Mouse (Mus musculus) T-helper 1 cell (primary cell): ENCODE data around the gene Chrm4.

Experiments
- in situ Hi-C: fragments of 300-600 bp; cut with MboI, MseI; formaldehyde crosslinking; loops from one replicate; pipeline ENCODE4 v1.15.1; 2025; ENCODE audit warnings: high pct_unique_total_duplicates

The Chrm4 gene

GRCm38 (mm10) chr2:91926949-91927348, at the start of gene Chrm4:
Chrm4 (plus strand) TSS chr2:91927249.
- in situ Hi-C loops = no loop called here

- in situ Hi-C loops = no loop called here
Observed at GRCm38 (mm10) chr2:91878387-91879180, 48.5 kb upstream of the Chrm4 start.

- in situ Hi-C loops = no loop called here
Observed at GRCm38 (mm10) chr2:91883961-91884360, 43.1 kb upstream of the Chrm4 start.

DNA sequence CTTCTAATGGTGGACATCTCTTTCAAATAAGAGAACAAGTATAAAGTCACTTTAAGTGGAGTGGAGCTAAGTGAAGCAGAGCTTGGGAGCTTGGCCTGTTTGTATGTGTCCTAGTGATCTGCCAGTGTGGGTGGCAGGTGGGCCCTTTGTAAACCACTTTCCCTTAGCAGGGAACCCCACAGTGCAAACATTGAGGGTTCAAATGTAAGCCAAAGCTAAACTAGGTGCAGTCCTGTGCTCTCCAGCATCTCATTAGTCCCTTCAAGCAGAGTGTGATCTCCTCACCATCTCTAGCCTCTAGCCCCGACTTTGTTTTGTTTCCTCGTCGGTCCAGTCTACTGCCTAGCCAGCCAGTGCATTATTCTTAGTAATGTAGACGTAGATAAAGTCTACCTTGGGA, 42.4 kb upstream of the Chrm4 start:
- in situ Hi-C loops = no loop called here

DNA sequence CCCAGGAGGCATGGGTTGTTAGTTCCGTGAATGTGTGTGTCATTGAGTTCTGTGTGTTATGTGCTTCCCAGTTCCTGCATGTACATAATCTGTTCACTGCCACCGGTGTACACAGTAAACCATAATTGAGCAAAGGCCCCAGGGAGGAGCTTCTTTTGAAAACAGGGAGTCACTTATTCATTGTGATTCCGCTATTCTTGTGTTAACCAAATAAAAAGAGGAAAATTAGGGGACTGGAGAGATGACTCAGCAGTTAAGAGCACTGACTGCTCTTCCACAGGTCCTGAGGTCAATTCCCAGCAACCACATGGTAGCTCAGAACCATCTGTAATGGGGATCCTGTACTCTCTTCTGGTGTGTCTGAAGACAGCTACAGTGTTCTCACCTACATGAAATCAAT, 32.3 kb upstream of the Chrm4 start:
- in situ Hi-C loops = no loop called here

- in situ Hi-C loops = no loop called here
Observed at GRCm38 (mm10) chr2:91895401-91895800, 31.6 kb upstream of the Chrm4 start.

- in situ Hi-C loops = no loop called here
Observed at GRCm38 (mm10) chr2:91897968-91898367, 29.1 kb upstream of the Chrm4 start.

GRCm38 (mm10) chr2:91899141-91899540, 27.9 kb upstream of the Chrm4 start:
- in situ Hi-C loops = no loop called here

- in situ Hi-C loops = no loop called here
Observed at GRCm38 (mm10) chr2:91900431-91900830, 26.6 kb upstream of the Chrm4 start.

DNA sequence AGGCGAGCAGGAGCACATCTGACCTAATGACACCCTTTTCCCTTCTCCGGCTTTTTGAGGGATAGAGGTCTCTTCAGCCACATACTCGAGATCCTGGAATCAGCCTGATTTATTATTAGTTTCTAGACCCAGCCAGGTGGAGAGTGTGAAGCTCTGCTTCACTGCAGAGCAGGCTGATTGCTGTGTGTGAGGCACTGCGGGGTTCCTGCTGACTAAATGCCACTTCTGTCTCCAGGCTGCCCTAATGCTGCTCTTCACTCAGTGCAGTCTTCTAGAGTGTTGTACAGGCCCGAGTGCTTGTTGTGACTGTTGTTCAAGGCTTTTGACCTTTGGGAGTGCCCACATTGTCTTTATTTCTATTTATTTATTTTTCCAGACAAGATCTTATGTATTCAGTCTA, 24.7 kb upstream of the Chrm4 start:
- in situ Hi-C loops = no loop called here

GRCm38 (mm10) chr2:91903171-91903925, 23.7 kb upstream of the Chrm4 start:
- in situ Hi-C loops = no loop called here

DNA sequence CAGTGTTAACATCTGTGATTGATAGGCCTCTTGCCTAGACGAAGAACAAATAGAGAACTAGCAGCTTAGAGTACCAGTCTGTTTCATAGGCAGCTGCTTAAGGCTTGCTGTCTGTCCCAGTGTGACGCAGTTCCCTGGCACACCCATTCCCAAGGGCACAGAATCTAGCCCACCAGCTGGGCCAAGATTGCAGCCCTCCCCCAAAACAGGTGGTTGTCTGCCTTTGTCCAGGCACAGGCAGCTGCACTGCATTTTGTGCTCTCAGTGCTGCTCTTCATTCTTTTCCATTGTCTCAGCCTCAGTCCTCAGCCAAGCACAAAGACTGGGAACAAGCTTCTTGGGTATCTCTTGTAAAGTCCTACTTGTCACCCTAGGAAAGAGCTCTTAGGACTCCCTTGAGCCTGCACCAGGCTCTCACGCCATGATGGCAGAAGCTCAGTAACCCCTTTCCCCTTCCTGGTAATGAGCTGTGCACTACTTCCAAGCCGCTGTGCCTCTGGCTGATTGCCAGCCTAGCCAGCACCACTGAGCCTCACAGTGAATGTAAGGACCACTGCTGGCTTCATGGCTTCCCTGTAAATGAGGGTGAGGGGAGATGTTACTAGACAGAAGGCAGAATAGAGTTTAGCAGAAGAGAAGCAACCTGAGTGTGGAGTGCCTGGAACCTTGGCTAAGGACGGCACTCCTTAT, 22.3 kb upstream of the Chrm4 start:
- in situ Hi-C loops = no loop called here

- in situ Hi-C loops = no loop called here
Observed at GRCm38 (mm10) chr2:91906141-91906540, 20.9 kb upstream of the Chrm4 start.

GRCm38 (mm10) chr2:91912616-91913015, 14.4 kb upstream of the Chrm4 start:
- in situ Hi-C loops = no loop called here

GRCm38 (mm10) chr2:91913328-91914110, 13.5 kb upstream of the Chrm4 start:
- in situ Hi-C loops = no loop called here

GRCm38 (mm10) chr2:91916346-91916977, 10.6 kb upstream of the Chrm4 start:
- in situ Hi-C loops = no loop called here

- in situ Hi-C loops = no loop called here
Observed at GRCm38 (mm10) chr2:91917096-91917495, 10.0 kb upstream of the Chrm4 start.

- in situ Hi-C loops = no loop called here
Observed at GRCm38 (mm10) chr2:91920130-91920529, 6.9 kb upstream of the Chrm4 start.

- in situ Hi-C loops = no loop called here
Observed at GRCm38 (mm10) chr2:91921181-91921789, 5.8 kb upstream of the Chrm4 start.

DNA sequence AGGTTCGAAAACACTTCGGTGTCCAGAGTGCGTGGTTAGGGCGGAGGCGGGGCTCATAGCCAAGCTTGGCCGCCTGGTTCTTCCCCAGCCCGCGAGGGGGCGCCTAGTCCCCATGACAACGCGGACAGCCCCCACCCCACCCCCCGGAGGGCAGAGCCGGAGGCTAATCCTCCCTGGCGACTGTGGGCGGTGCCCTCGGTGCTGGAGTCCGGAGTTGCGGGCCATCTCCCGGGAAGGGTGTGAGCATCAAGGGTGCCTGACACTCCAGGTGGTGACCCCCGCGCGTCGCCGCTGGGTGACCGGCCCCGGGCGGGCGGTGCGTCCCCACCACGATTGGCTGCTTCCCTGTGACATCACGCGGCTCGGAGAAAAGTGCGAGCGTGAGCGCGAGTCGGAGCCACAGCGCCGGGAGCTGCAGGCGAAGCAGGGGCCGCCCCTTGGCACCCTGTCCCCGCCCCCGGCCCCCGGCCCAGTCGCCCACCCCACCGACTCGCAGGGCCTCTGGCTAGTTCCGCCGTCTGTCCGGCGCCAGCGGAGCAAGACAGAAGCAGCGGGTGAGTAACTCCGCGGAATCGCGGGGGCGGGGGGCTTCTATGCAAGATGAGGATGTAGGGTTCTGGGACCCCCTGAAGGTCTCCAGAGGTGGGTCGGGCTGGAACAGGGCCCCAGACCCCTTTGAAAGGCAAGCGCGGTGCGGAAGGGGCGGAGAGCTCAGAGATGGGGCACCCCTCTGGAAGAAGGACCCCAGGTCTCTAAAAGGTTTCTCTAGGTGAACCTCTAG, 5.1 kb upstream of the Chrm4 start:
- in situ Hi-C loops = no loop called here
